Mouse (Mus musculus) megakaryocyte, embryonic 14.5 days (primary cell): ENCODE measurements around the gene Pcsk5.

Experiments
- FLI1 ChIP-seq: IDR thresholded peaks from 2 replicates; pipeline ENCODE4 v1.6.1; 2012; ENCODE audit warnings: low read length, inconsistent platforms, mixed read lengths
- GATA1 ChIP-seq: IDR thresholded peaks from 3 replicates; pipeline ENCODE4 v1.6.1; 2012; ENCODE audit warnings: mixed read lengths, low read length, inconsistent platforms, borderline replicate concordance

DNA sequence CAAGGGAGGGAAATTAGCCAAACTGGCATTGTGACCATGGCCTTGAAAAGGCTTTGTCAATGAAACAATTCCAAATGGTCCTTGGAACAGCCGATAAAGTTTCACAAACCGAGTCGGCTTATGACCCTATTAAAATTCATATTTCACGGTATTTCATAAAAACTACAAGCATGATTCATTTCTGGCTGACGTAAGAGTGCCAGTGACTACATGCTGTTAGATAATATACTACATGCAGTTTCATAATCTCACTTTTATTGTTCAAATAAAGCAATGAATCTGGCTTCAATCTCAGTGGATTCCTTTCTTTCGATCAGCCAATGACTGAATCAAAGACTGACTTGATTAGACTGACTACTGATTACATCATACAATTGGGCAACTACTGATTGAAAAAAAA lies 145.8 kb downstream of the Pcsk5 start:
- TF ChIP-seq GATA1 (no peak), FLI1 (no peak)
